Mouse (Mus musculus) frontal cortex, postnatal 14 days (tissue): ENCODE results near the gene Il21.

ENCODE experiments used
- DNase-seq, 2 experiments: peaks; one replicate each; pipeline ENCODE4 v3.0.0; 2022; ENCODE audit warnings: low spot score in 2 of 2

The Il21 gene

DNA sequence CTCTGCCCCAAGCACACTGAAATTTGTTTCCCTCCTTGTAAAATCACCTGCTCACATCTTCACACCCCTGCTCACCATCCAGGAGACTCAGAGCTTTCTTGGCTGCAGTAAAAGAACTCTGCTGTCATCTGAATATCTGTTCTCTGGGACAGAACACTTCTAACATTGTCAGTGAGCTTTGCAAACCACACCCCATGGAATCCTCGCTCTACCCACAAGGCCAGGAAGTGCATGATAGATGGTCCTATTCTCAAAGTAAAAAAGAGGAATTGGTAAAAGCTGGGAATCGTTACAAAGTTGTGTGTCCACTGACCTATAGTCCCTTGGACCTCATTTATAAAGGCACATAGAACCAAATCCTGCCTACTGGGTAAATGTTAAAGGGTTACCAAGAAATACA lies 40.5 kb downstream of the Il21 start:
- no peak for DNase-seq

DNA sequence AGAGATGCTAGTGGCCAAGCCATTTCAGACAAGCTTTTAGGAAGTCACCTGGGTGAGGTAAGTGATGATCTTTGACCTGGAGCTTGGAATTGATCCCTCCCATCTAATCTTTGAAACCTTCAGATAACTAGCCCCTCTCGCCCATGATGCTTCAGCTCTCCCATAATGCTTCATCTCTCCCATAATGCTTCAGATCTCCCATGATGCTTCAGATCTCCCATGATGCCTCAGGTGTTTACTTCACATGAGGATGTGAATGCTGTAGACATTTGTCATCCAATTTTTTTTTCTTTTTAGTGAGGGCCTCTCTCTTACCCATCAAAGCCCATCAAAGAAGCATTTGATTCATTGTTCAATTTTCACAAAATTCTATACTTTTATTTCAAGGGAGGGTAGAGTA lies 46.9 kb downstream of the Il21 start:
- DNase-seq = no peak

DNA sequence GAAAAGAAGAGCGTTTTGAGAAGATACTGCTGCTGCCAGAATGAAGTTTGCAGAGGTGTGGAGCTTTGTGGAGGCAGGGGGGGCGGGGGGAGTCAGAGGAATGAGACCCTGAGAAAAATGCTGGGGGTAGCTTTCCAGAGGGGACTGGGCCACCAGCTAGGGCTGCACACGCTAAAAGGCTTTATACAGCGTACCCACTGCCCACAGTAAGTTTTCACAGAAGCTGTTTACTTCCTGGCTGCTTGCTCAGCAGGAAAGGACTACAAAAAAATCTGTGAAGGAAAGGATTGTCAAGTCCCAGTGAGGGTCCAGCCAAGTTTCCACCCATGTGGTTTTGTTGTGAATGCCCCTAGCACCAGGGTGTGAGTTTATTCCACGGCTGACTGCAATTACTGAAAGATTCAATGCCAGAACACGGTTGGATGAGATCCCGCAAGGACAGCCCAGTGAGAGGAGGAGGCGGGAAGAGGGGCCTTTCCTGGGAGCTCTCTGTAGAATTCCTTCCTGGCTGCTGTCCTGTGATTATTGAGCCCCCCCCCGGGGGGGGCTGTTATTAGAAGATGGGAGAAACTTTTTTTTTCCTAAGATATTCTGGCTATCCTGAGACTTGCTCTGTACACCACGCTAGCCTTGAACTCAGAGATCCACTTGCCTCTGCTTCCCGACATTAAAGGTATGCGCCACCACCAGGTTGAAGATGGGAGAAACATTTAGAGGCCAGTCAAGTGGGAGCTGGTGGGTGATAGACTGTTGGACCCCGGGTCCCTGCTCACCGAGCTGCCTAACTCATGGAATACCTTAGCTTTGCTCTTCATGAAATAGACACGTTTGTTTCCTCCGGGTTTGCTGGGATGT lies 49.8 kb downstream of the Il21 start:
- peak; percentile 7 to 9 for DNase-seq

DNA sequence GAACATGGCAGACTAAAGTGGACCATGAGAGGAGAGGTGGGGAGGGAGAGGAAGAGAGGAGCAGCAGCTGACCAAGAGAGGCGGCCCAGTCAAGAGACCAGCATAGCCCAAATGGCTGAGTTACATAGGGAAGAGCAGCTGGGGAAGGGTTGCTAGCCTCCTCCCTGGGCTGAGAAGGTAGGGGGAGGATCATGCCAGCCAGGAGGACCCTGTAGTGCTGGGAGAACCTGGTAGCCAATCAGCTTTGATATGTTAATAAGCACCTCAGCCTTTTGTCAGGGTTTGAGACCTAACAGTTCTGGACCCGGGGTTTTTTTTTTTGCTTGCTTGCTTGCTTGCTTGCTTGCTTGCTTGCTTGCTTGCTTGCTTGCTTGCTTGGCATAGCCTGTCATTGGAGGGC lies 51.4 kb downstream of the Il21 start:
- no peak for DNase-seq

DNA sequence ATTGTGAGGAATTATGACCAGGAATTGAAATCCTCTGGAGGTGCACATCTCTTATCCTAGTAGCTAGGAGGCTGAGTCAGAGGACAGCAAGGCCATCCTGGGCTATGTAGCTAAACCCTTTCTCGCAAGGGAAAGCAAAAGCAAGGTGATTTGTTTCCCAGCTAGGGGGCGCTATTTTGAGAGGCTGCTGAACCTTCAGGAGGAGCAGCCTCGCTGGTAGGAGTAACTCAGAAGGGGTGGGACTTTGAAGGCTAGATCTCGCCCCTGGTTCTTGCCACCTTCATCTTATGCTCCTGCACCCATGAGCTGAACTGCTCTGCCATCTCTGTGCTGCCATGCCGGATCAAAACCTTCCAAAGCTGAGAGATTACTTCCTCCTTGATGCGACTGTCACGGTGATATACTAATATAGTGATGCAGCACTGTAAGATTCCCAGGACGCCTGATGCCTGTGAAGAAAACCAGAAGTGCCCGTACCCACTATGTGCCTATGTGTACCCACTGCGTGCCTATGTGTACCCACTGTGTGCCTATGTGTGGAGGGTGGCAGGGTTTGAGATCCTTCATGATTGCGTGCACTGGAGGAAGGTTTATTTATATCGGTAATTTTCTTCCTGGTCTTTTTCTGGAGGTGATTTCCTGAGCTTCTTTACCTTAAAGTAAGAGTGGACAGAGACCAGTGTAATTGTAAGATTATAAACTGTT lies 52.2 kb downstream of the Il21 start:
- no peak for DNase-seq

DNA sequence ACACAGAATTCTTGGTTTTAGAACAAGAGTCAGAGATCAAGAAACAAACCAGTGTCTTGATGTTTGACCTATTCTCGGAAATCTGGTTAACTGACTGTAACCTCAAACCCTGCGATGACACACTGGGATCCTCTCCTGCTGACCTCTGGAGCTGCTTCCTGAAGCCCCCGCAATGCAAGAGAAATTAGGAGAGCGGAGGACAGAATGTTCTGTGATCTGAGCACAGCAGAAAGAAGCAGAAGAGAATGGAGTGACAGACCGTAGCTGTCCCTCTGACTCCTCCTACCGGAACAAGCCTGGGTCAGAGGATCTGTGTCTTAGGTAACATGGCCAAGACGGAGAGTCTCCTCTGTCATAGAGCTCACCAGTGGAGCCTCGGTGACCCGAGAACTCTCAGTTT lies 53.0 kb downstream of the Il21 start:
- DNase-seq = no peak

DNA sequence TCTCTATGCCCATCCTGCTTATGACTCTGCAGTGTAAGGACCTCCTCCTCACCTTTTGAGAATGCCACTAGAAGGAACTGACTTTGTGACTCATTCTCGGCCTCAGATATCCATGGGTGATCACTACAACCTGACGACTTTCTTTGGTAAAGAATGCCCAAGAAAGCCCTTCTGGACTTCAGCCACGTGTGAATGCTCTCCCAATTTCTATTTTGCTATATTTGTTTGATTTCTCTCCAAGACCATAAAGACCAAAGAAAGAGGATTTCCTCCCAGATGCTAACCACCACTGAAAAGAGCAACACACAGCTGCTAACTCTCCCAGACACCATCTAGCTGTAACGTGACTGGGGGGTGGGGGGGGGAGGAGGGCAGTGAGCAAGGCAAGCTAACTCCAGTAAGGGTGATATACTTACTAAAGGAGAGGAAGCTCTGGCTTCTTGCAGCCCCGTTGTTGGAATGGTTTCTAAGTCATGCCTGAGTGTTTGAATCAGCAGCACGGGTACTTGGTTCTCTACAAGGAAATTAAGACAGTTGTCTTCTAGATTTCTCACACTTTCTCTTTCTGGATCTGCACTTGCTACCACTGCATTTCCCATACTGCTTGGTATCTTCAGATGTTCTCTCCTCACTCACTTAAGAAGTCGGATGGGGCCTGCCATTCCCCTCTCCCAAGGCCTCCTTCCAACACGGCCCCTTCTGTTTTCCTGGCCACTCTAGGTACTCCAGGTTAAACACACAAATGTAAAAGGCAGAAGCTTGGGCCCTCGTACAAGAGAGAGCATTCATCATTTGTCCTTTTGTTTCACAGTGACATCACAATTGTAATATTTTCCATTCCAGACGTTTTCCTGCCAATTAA lies 57.5 kb downstream of the Il21 start:
- DNase-seq = no peak

DNA sequence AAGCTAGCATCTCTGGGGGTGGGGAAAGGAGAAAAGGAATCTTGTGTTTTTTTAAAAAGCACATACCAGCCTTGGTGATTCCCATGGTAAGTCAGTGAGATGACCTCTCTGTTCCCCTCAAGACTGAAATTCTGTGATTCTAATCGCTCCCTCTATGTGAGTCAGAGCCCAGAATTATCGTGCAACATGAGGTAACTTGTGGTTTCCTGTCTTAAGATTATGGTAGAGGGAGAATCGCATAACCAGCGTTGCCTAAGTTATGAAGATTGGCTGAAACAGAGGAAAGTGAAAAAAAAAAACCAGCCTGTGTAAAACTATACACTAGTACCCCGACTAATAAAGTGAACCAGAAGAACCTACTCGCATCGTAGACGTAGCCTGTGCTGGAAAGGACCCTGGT lies 59.2 kb downstream of the Il21 start:
- DNase-seq = no peak
